Mouse (Mus musculus) forebrain, embryonic 15.5 days (tissue): ENCODE results near the gene Loxl1. TPM values are rescaled to one million over a fixed set of nuclear protein-coding genes. Genes with fewer than 3 reads are reported as not detected.

ENCODE experiments used
- ATAC-seq: fragments of 200-750 bp; cut with Nextera tagmentation; replicated peaks from 2 replicates; pipeline ENCODE4 v1.8.0; 2017; ENCODE audit warnings: mild to moderate bottlenecking, moderate TSS enrichment, moderate library complexity
- H3K27ac ChIP-seq: fragments of 300-500 bp; sonication (generic); replicated peaks from 2 replicates; pipeline ENCODE4 v1.5.1; 2015; ENCODE audit warnings: mild to moderate bottlenecking, inconsistent platforms
- H3K27me3 ChIP-seq: fragments of 300-500 bp; sonication (generic); 2 replicates; pipeline ENCODE4 v1.6.1; 2015; ENCODE audit warnings: inconsistent platforms
- H3K36me3 ChIP-seq: fragments of 300-500 bp; sonication (generic); 2 replicates; pipeline ENCODE4 v1.6.1; 2015; ENCODE audit warnings: mild to moderate bottlenecking, inconsistent platforms
- H3K4me1 ChIP-seq: fragments of 300-500 bp; sonication (generic); 2 replicates; pipeline ENCODE4 v1.6.1; 2015; ENCODE audit warnings: inconsistent platforms
- H3K4me2 ChIP-seq: fragments of 300-500 bp; sonication (generic); replicated peaks from 2 replicates; pipeline ENCODE4 v1.6.1; 2015; ENCODE audit warnings: mild to moderate bottlenecking, inconsistent platforms
- H3K4me3 ChIP-seq: fragments of 300-500 bp; sonication (generic); 2 replicates; pipeline ENCODE4 v1.5.1; 2015; ENCODE audit warnings: mild to moderate bottlenecking, inconsistent platforms
- H3K9ac ChIP-seq: fragments of 300-500 bp; sonication (generic); replicated peaks from 2 replicates; pipeline ENCODE4 v1.6.1; 2015; ENCODE audit warnings: mild to moderate bottlenecking, inconsistent platforms
- H3K9me3 ChIP-seq: fragments of 300-500 bp; sonication (generic); 2 replicates; pipeline ENCODE4 v1.6.1; 2016; ENCODE audit warnings: inconsistent platforms
- WGBS: fragments of 180-500 bp; shearing (Covaris S2); methylation state at CpG from one replicate; pipeline ENCODE4 v1.1.7; 2015; ENCODE audit warnings: mixed read lengths; 5-methylcytosine and 5-hydroxymethylcytosine counted together
- polyA plus RNA-seq: library from polyadenylated mRNA; unstranded; fragments of >200 nt; fragmentation: Nextera tagmentation; extraction: Ambion mirVana; gene quantifications from 2 replicates; pipeline ENCODE4 v1.2.1, GENCODE M21; 2015

Loxl1 gene
- polyA plus RNA-seq, 1 experiment from 2014 or later, result 13.9 TPM

DNA sequence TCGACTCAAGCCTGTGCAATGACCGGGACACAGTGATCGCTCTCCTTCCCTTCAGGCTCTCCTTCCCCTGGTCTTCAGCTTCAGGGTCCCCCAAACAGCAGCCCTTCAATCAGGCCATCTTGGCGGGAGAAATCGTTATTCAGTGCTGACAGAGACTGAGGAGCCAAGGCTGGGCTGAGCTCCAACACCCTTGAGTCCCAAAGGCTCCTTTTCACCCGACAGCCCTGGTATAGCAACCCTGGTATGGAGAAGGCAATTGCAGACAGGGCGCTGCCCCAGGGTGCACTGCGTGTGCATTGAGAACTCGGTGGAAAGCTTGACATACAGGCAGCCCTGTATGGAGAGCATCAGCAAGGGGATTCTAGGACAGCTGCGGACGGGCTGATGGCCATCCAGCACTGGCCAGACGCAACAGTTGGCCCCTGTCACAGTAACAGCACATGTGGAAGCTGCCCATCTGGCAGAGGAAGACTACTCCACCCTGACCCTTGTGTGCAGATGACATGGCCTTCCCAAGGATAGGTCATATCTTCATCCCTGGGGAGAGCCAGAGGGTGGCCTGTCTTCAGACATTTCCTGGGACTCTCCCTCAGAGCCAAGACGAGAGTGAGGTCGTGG, 2.8 kb downstream of the Loxl1 start:
- Histone ChIP-seq H3K9ac (no peak overlapping the region), H3K27me3 (peaks cover 19% of the 10 kb centered on the region), H3K4me3 (no peak overlapping the region), H3K4me1 (peaks cover 51% of the 10 kb centered on the region), H3K9me3 (no peaks in the 10 kb centered on the region), H3K27ac (no peak overlapping the region), H3K4me2 (peak overlapping the region; percentile 4; the same call in 1 of the 2 replicates), H3K36me3 (no peaks in the 10 kb centered on the region)
- WGBS, result 71% methylated on average over 14 of the region's 14 CpGs
- no peak for ATAC-seq

DNA sequence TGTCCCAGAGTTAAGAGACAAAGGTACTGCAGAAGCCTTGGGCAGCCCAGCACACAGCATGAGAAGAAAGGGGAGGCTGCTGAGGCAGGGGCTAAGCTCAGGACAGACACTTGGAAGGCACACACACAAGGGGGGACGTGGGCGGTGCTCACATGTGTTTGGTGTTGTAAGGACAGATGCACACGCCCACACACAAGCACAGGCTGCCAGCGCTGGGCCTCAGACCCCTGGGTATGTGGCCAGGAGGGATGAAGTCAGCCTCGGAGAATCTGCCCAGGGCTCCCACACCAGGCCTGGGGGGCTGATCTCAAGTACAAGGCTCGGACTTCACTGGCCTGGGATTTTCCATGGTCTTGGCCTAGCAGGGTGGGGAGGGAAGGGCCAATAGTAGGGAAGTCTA, 4.6 kb downstream of the Loxl1 start:
- Histone ChIP-seq H3K4me3 (no peak overlapping the region), H3K36me3 (no peaks in the 10 kb centered on the region), H3K9ac (no peak overlapping the region), H3K4me2 (no peak overlapping the region), H3K27ac (0 out of 2 replicates have a peak overlapping the region, but pooled peaks have one; percentile 15), H3K27me3 (peaks cover 19% of the 10 kb centered on the region), H3K4me1 (peaks cover 42% of the 10 kb centered on the region), H3K9me3 (no peaks in the 10 kb centered on the region)
- WGBS, result 24% methylated on average over 6 of the region's 6 CpGs
- peak; percentile 30; the same call in 1 of the 2 replicates for ATAC-seq

DNA sequence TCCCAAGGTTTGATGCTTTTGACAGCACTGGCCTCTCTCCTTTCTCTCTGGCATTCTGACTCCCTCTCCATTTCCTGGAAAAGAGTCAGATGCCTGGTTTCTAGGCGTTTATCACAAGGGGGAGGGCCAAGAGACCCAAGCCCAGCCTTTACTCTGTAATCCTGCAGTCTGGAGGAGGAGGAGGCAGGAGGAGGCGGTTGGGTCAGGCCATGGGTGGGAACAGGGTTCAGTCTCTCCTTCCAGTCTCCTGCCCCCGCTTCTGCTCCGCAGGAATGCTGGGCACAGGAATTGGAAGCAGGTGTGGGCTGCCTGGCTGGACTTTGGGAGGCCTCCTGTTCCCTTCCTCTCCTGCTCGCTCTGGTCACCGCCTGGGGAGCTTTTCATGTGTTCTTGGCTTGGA, 7.3 kb downstream of the Loxl1 start:
- Histone ChIP-seq H3K36me3 (no peaks in the 10 kb centered on the region), H3K4me3 (no peak overlapping the region)
- WGBS, result 27% methylated on average over 6 of the region's 6 CpGs

DNA sequence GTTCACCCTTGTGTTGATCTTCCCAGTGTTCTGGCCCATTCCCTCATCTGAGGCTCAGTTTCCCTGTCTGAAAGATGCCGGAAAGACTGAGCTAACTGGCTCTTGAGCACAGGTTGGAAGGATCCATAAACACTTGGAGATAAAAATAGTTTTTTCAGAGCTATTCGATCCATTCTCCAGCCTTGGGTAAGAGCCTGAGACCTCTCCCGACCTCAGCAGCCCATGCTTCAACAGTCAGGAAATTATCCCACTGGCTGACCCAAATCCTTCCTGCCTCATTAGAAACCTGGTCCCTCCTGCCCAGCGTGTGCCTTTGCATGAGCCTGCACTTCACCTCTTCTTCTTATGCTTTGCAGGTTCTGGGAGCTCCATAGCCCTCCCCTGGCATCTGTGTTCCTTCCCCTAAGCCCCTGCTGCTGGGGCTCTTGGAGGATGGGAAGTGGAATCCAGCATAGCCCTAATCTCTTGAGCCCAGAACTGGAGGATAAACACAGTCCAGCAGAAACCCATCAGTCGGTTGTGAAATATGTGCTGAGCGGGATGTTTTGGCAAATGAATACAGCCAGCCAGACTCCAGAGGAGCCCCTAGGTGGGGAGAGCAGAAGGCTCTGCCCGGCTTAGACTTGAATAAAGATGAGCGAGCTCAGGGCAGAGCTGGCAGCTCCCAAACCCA, 9.3 kb downstream of the Loxl1 start:
- Histone ChIP-seq H3K27me3 (no peaks in the 10 kb centered on the region), H3K9ac (no peak overlapping the region), H3K4me1 (peaks cover 18% of the 10 kb centered on the region), H3K4me2 (no peak overlapping the region), H3K9me3 (no peaks in the 10 kb centered on the region), H3K36me3 (no peaks in the 10 kb centered on the region), H3K27ac (no peak overlapping the region), H3K4me3 (no peak overlapping the region)
- ATAC-seq, result no peak
- 67% methylated on average over 8 of the region's 8 CpGs for WGBS

More for the DNA sequence above, 7.3 kb downstream of the Loxl1 start:
- Histone ChIP-seq H3K9ac (no peak overlapping the region), H3K9me3 (no peaks in the 10 kb centered on the region), H3K4me1 (peaks cover 27% of the 10 kb centered on the region), H3K4me2 (no peak overlapping the region), H3K27ac (no peak overlapping the region), H3K27me3 (no peaks in the 10 kb centered on the region)
- no peak for ATAC-seq

DNA sequence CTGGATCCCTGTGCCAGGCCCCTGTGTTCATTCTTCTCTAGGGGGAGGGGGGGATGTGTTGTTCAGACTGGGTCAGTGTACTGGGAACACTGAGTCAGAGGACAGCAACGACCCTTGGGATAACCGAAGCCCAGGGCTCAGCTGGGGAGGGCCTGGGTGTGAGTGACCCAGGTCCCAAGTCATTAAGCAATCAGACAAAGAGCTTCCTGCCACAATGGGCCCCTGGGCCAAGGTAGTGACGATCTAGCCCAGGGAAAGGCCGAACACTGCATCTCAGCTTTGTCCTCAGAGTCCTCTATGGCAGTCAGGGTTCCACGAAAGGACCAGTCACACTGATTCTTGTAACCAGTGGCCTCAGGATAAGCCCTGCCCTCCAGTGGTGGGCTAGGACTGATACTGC, 9.9 kb downstream of the Loxl1 start:
- Histone ChIP-seq H3K9me3 (no peaks in the 10 kb centered on the region), H3K36me3 (no peaks in the 10 kb centered on the region), H3K4me1 (peaks cover 13% of the 10 kb centered on the region), H3K9ac (no peak overlapping the region), H3K4me2 (no peak overlapping the region), H3K27me3 (no peaks in the 10 kb centered on the region), H3K27ac (no peak overlapping the region), H3K4me3 (no peak overlapping the region)
- 48% methylated on average over 5 of the region's 5 CpGs for WGBS
- ATAC-seq, result no peak

DNA sequence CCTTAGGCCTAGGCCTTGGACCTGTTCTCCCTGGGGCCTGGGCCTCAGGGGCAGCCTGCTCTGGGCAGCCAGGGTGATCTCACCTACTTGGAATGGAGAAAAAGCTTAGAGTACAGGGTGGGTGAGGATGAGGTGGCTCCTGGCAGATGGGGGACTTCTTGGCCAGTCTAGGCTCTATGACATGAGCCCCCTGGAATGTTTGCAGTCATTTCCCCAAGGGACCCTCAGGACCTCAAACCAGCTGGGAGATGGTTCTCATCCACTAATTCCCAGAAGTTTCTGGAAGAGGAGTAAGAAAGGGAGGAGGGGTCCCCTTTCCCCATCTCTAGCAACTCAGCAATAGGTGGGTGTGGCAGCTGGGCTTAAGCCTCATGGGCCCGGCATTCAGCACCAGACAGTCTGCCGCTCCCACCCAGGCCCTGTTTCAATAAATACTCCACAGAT, 13.6 kb downstream of the Loxl1 start:
- Histone ChIP-seq H3K4me1 (peaks cover 8% of the 10 kb centered on the region), H3K9me3 (no peaks in the 10 kb centered on the region), H3K4me3 (no peak overlapping the region), H3K27ac (no peak overlapping the region), H3K27me3 (no peaks in the 10 kb centered on the region), H3K9ac (no peak overlapping the region), H3K4me2 (no peak overlapping the region), H3K36me3 (no peaks in the 10 kb centered on the region)
- no peak for ATAC-seq
- WGBS, result 33% methylated on average over 2 of the region's 2 CpGs

DNA sequence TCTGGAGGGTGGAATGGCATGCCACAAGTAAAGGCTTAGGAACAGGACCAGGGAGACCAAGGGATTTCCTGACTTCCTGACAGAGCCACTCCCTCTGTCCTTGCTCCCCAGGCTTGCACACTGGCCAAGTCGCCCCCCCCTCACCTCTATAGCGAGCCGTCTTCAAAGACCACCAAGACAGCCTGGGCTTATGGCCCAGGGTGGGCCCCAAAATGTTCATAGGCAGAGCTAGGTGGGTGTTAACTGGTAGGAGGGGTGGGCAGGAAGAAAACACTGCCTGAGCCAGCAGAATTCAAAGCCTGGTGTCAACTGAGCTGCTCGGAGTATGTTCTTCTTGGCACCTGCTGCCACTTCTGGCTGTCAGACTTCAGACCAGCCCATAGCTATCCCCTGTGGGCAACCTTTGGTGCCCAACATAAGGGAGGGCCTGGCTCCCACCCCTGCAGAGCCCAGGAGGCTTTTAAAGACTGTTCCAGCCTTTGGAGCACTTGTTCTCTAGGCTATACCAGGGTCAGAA, 15.0 kb downstream of the Loxl1 start:
- no peak overlapping the region for H3K27ac ChIP-seq
- no peak overlapping the region for H3K4me3 ChIP-seq
- no peak overlapping the region for H3K9ac ChIP-seq
- no peak for ATAC-seq
- 54% methylated on average over 4 of the region's 4 CpGs for WGBS
- no peaks in the 10 kb centered on the region for H3K27me3 ChIP-seq
- H3K36me3 ChIP-seq, result no peaks in the 10 kb centered on the region
- no peak overlapping the region for H3K4me2 ChIP-seq
- peaks cover 4% of the 10 kb centered on the region; the same call in 1 of the 2 replicates for H3K4me1 ChIP-seq
- no peaks in the 10 kb centered on the region for H3K9me3 ChIP-seq

DNA sequence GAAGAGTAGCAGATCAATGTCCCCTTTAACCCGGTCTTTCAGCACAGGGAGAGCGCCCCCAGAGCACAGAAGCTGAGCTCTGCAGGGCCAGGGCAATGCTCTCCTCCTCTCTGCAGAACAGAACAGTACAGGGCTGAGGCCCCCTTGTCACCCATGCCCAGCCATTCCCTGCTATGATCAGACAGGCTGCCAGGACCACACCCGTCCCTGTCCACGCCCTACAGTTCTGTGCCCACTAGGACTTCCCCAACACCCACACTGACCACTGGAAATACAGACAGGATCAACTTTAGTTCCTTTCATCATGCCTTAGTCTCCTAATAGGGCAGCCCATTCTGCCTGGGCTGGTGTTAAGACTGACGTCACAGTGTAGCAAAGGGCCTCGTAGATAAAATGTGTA, 15.9 kb downstream of the Loxl1 start:
- H3K4me2 ChIP-seq, result no peak overlapping the region
- H3K4me1 ChIP-seq, result peaks cover 4% of the 10 kb centered on the region; the same call in 1 of the 2 replicates
- H3K4me3 ChIP-seq, result no peak overlapping the region
- H3K36me3 ChIP-seq, result no peaks in the 10 kb centered on the region
- no peak overlapping the region for H3K9ac ChIP-seq
- ATAC-seq, result no peak
- 90% methylated on average over 6 of the region's 6 CpGs for whole genome bisulfite sequencing
- H3K27me3 ChIP-seq, result no peaks in the 10 kb centered on the region
- H3K9me3 ChIP-seq, result no peaks in the 10 kb centered on the region
- H3K27ac ChIP-seq, result no peak overlapping the region

DNA sequence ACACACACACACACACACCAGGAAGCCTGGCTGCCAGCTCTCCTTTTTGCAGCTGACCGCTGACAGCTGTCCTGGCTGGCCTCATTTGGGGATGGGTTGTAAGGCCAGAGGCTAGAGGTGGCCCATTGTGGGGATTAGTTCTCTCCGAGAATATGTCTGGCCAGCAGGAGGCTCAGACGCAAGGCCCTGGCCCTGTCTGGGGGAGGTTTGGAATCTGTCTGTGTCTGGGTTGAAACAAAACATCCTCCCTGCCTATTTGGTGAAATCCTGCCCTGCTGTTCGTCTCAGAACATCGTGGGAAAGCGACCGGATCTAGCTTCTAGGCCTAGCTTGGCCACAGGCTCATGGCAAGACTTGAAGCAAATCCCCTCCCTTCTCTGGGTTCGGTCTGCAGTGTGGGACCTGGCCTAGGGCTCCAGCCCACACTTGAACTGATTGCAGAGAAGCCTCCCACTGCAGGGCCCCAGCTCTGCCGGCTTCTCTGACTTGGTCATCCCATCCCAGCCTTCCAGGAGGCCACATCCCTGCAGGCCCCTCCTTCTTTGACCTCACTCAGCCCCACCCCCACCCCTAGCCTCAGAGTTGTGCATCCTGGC, 17.1 kb downstream of the Loxl1 start:
- no peak overlapping the region for H3K9ac ChIP-seq
- H3K27me3 ChIP-seq, result no peaks in the 10 kb centered on the region
- H3K4me3 ChIP-seq, result no peak overlapping the region
- 0 out of 2 replicates have a peak overlapping the region, but pooled peaks have one; percentile 11 for H3K27ac ChIP-seq
- H3K36me3 ChIP-seq, result no peaks in the 10 kb centered on the region
- ATAC-seq, result no peak
- no peaks in the 10 kb centered on the region for H3K9me3 ChIP-seq
- peaks cover 4% of the 10 kb centered on the region; the same call in 1 of the 2 replicates for H3K4me1 ChIP-seq
- 15% methylated on average over 9 of the region's 9 CpGs for WGBS
- H3K4me2 ChIP-seq, result no peak overlapping the region

DNA sequence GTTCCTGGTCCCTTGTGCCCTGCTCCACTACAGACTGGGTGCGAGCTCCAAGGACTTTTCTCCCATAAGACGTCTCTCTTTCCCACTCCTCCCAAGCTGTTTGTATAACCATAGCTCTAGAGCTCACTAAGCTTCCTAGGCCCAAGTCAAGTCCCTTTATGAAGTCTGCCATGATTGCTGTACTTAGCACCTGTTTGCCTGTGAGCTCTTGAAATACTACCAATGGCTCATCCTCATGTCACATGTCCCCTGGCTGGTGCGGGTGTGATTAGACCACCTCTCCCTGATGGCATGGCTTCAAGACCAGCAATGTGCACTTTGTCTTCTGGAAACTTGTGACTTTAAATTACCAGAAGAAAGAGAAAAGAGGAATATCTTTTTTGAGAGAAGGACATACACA, 17.6 kb downstream of the Loxl1 start:
- no peaks in the 10 kb centered on the region for H3K27me3 ChIP-seq
- peaks cover 4% of the 10 kb centered on the region; the same call in 1 of the 2 replicates for H3K4me1 ChIP-seq
- H3K4me2 ChIP-seq, result no peak overlapping the region
- H3K9me3 ChIP-seq, result no peaks in the 10 kb centered on the region
- no peaks in the 10 kb centered on the region for H3K36me3 ChIP-seq
- no peak for ATAC-seq
- H3K9ac ChIP-seq, result no peak overlapping the region
- H3K4me3 ChIP-seq, result no peak overlapping the region
- no peak overlapping the region for H3K27ac ChIP-seq
- 76% methylated on average over 3 of the region's 3 CpGs for WGBS

DNA sequence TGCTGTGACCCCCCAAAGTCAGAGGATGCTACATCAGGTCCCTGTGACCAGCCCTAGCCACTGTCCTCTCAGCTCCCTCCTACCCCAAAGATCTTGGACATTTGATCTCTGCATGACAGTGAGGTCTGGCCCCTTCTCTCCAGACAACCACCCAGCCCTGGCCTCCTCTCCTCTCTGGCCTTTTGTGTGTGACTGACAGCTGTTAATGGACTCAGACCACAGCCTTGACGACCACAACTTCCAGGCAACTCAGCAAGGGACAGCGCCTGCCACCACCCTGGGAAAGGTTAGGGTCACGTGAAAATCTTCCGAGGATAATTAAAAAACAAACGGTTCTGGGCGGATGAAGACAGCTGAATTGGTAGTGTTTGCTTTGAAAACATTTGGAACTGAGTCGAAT, 18.5 kb downstream of the Loxl1 start:
- no peak for ATAC-seq
- 68% methylated on average over 7 of the region's 7 CpGs for WGBS
- no peaks in the 10 kb centered on the region for H3K27me3 ChIP-seq
- H3K36me3 ChIP-seq, result no peaks in the 10 kb centered on the region
- H3K4me3 ChIP-seq, result no peak overlapping the region
- no peak overlapping the region for H3K4me2 ChIP-seq
- no peak overlapping the region for H3K27ac ChIP-seq
- H3K4me1 ChIP-seq, result peaks cover 4% of the 10 kb centered on the region; the same call in 1 of the 2 replicates
- H3K9ac ChIP-seq, result no peak overlapping the region
- no peaks in the 10 kb centered on the region for H3K9me3 ChIP-seq

DNA sequence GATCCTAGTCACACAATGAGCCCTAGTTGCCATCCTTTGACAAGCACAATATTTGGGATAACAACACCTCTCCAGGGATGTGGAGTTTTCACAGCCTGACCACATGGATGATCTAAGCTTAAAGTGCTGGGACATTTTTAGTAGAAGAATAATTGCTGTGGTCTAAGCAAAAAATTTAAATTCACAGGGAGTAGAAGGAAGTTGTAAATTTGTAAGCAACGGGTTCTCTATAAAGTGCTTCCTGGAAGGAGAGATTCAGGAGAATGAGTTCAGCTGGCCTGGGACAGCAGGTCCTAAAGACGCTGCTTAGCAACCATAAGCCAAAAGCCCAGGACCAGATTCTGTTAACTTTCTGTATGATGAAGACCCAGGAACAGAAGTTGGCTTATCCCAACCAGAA, 23.1 kb downstream of the Loxl1 start:
- Histone ChIP-seq H3K4me3 (no peak overlapping the region), H3K36me3 (no peaks in the 10 kb centered on the region), H3K4me1 (no peaks in the 10 kb centered on the region), H3K27me3 (no peaks in the 10 kb centered on the region), H3K27ac (no peak overlapping the region), H3K9me3 (no peaks in the 10 kb centered on the region), H3K9ac (no peak overlapping the region), H3K4me2 (no peak overlapping the region)
- no peak for ATAC-seq
- 86% methylated on average over 2 of the region's 2 CpGs for WGBS
